Mouse (Mus musculus): ENCODE results near the gene Lrrc20. TPM values are rescaled to one million over a fixed set of nuclear protein-coding genes. Genes with fewer than 3 reads are reported as not detected.

The Lrrc20 gene
- polyA plus RNA-seq, 1 experiment from 2014 or later: 12.0 TPM

GRCm38 (mm10) chr10:61479927-61480326, 4.3 kb downstream of the Lrrc20 start:
- 84% methylated on average over 4 of the region's 4 CpGs for whole genome bisulfite sequencing
- peaks cover 6% of the 10 kb centered on the region; the same call in 1 of the 2 replicates for H3K4me1 ChIP-seq (replicated peaks; ENCODE audit: control insufficient read depth, insufficient read depth, low read length)

GRCm38 (mm10) chr10:61480488-61480887, 4.9 kb downstream of the Lrrc20 start:
- no peaks in the 10 kb centered on the region for H3K36me3 ChIP-seq (ENCODE audit: control insufficient read depth, insufficient read depth, low read length)
- no peak overlapping the region for H3K4me2 ChIP-seq
- ATAC-seq (replicated peaks; ENCODE audit: low FRiP score) (no peak), DNase-seq (ENCODE audit: low spot score) (no peak)
- no peak overlapping the region for H3K4me3 ChIP-seq (ENCODE audit: low read depth, low read length)
- H3K27me3 ChIP-seq (replicated peaks; ENCODE audit: control insufficient read depth, insufficient read depth, low read length): no peaks in the 10 kb centered on the region
- WGBS: 53% methylated on average over 1 of the region's 1 CpGs
- no peak overlapping the region for H3K27ac ChIP-seq (ENCODE audit: low read depth, low read length)
- no peaks in the 10 kb centered on the region for H3K9me3 ChIP-seq (ENCODE audit: control insufficient read depth, low read length)
- H3K9ac ChIP-seq (ENCODE audit: low read depth, low read length): no peak overlapping the region
- peaks cover 3% of the 10 kb centered on the region; the same call in 1 of the 2 replicates for H3K4me1 ChIP-seq (replicated peaks; ENCODE audit: control insufficient read depth, insufficient read depth, low read length)

More at GRCm38 (mm10) chr10:61479927-61480326, 4.3 kb downstream of the Lrrc20 start:
- Histone ChIP-seq H3K9me3 (ENCODE audit: control insufficient read depth, low read length) (no peaks in the 10 kb centered on the region), H3K4me3 (ENCODE audit: low read depth, low read length) (no peak overlapping the region), H3K36me3 (ENCODE audit: control insufficient read depth, insufficient read depth, low read length) (no peaks in the 10 kb centered on the region), H3K27ac (ENCODE audit: low read depth, low read length) (no peak overlapping the region), H3K9ac (ENCODE audit: low read depth, low read length) (no peak overlapping the region), H3K27me3 (replicated peaks; ENCODE audit: control insufficient read depth, insufficient read depth, low read length) (no peaks in the 10 kb centered on the region), H3K4me2 (no peak overlapping the region)
- ATAC-seq (replicated peaks; ENCODE audit: low FRiP score) (no peak), DNase-seq (ENCODE audit: low spot score) (no peak)

GRCm38 (mm10) chr10:61482771-61483170, 7.2 kb downstream of the Lrrc20 start:
- WGBS: 88% methylated on average over 7 of the region's 7 CpGs
- no peak for ATAC-seq (replicated peaks; ENCODE audit: low FRiP score)

GRCm38 (mm10) chr10:61484801-61485200, 9.2 kb downstream of the Lrrc20 start:
- Histone ChIP-seq H3K36me3 (ENCODE audit: control insufficient read depth, insufficient read depth, low read length) (no peaks in the 10 kb centered on the region), H3K9me3 (ENCODE audit: control insufficient read depth, low read length) (no peaks in the 10 kb centered on the region), H3K4me3 (ENCODE audit: low read depth, low read length) (no peak overlapping the region), H3K27me3 (replicated peaks; ENCODE audit: control insufficient read depth, insufficient read depth, low read length) (no peaks in the 10 kb centered on the region), H3K27ac (ENCODE audit: low read depth, low read length) (no peak overlapping the region; the same call in 1 of the 2 replicates), H3K4me2 (no peak overlapping the region), H3K9ac (ENCODE audit: low read depth, low read length) (no peak overlapping the region), H3K4me1 (replicated peaks; ENCODE audit: control insufficient read depth, insufficient read depth, low read length) (peaks cover 2% of the 10 kb centered on the region; the same call in 1 of the 2 replicates)
- DNase-seq (ENCODE audit: low spot score): no peak
- 73% methylated on average over 11 of the region's 11 CpGs for WGBS
- ATAC-seq (replicated peaks; ENCODE audit: low FRiP score): no peak

More at GRCm38 (mm10) chr10:61482771-61483170, 7.2 kb downstream of the Lrrc20 start:
- no peak for DNase-seq (ENCODE audit: low spot score)
- Histone ChIP-seq H3K27ac (ENCODE audit: low read depth, low read length) (no peak overlapping the region), H3K4me1 (replicated peaks; ENCODE audit: control insufficient read depth, insufficient read depth, low read length) (peaks cover 2% of the 10 kb centered on the region; the same call in 1 of the 2 replicates), H3K9ac (ENCODE audit: low read depth, low read length) (no peak overlapping the region), H3K4me2 (no peak overlapping the region), H3K27me3 (replicated peaks; ENCODE audit: control insufficient read depth, insufficient read depth, low read length) (no peaks in the 10 kb centered on the region), H3K36me3 (ENCODE audit: control insufficient read depth, insufficient read depth, low read length) (no peaks in the 10 kb centered on the region), H3K9me3 (ENCODE audit: control insufficient read depth, low read length) (no peaks in the 10 kb centered on the region), H3K4me3 (ENCODE audit: low read depth, low read length) (no peak overlapping the region)

- H3K27me3 ChIP-seq (replicated peaks; ENCODE audit: control insufficient read depth, insufficient read depth, low read length): no peaks in the 10 kb centered on the region
Observed at GRCm38 (mm10) chr10:61486551-61487339, 11.1 kb downstream of the Lrrc20 start.

GRCm38 (mm10) chr10:61488522-61489110, 13.0 kb downstream of the Lrrc20 start:
- no peak for ATAC-seq (replicated peaks; ENCODE audit: low FRiP score)
- H3K4me1 ChIP-seq (replicated peaks; ENCODE audit: control insufficient read depth, insufficient read depth, low read length): peaks cover 9% of the 10 kb centered on the region

More at GRCm38 (mm10) chr10:61486551-61487339, 11.1 kb downstream of the Lrrc20 start:
- Histone ChIP-seq H3K9me3 (ENCODE audit: control insufficient read depth, low read length) (no peaks in the 10 kb centered on the region), H3K4me1 (replicated peaks; ENCODE audit: control insufficient read depth, insufficient read depth, low read length) (peaks cover 5% of the 10 kb centered on the region), H3K27ac (ENCODE audit: low read depth, low read length) (no peak overlapping the region; the same call in 1 of the 2 replicates), H3K4me3 (ENCODE audit: low read depth, low read length) (no peak overlapping the region), H3K36me3 (ENCODE audit: control insufficient read depth, insufficient read depth, low read length) (no peaks in the 10 kb centered on the region), H3K9ac (ENCODE audit: low read depth, low read length) (no peak overlapping the region), H3K4me2 (no peak overlapping the region)
- no peak for DNase-seq (ENCODE audit: low spot score)
- 83% methylated on average over 8 of the region's 8 CpGs for WGBS
- ATAC-seq (replicated peaks; ENCODE audit: low FRiP score): no peak

GRCm38 (mm10) chr10:61491573-61491972, 16.0 kb downstream of the Lrrc20 start:
- Histone ChIP-seq H3K27me3 (replicated peaks; ENCODE audit: control insufficient read depth, insufficient read depth, low read length) (no peaks in the 10 kb centered on the region), H3K4me1 (replicated peaks; ENCODE audit: control insufficient read depth, insufficient read depth, low read length) (peaks cover 11% of the 10 kb centered on the region), H3K36me3 (ENCODE audit: control insufficient read depth, insufficient read depth, low read length) (no peaks in the 10 kb centered on the region), H3K4me3 (ENCODE audit: low read depth, low read length) (peak overlapping the region; percentile 18; the same call in 1 of the 2 replicates), H3K9me3 (ENCODE audit: control insufficient read depth, low read length) (no peaks in the 10 kb centered on the region), H3K27ac (ENCODE audit: low read depth, low read length) (peak overlapping the region; percentile 94), H3K4me2 (peak overlapping the region; percentile 68), H3K9ac (ENCODE audit: low read depth, low read length) (peak overlapping the region; percentile 42)
- WGBS: 25% methylated on average over 8 of the region's 8 CpGs
- ATAC-seq (replicated peaks; ENCODE audit: low FRiP score) (peak; percentile 92), DNase-seq (ENCODE audit: low spot score) (no peak)

More at GRCm38 (mm10) chr10:61488522-61489110, 13.0 kb downstream of the Lrrc20 start:
- H3K9me3 ChIP-seq (ENCODE audit: control insufficient read depth, low read length): no peaks in the 10 kb centered on the region
- no peak overlapping the region for H3K4me3 ChIP-seq (ENCODE audit: low read depth, low read length)
- H3K27ac ChIP-seq (ENCODE audit: low read depth, low read length): no peak overlapping the region
- H3K9ac ChIP-seq (ENCODE audit: low read depth, low read length): no peak overlapping the region
- H3K27me3 ChIP-seq (replicated peaks; ENCODE audit: control insufficient read depth, insufficient read depth, low read length): no peaks in the 10 kb centered on the region
- 81% methylated on average over 6 of the region's 6 CpGs for WGBS
- no peak overlapping the region for H3K4me2 ChIP-seq
- DNase-seq (ENCODE audit: low spot score): no peak
- H3K36me3 ChIP-seq (ENCODE audit: control insufficient read depth, insufficient read depth, low read length): no peaks in the 10 kb centered on the region

GRCm38 (mm10) chr10:61492040-61492439, 16.4 kb downstream of the Lrrc20 start:
- no peaks in the 10 kb centered on the region for H3K36me3 ChIP-seq (ENCODE audit: control insufficient read depth, insufficient read depth, low read length)
- H3K9ac ChIP-seq (ENCODE audit: low read depth, low read length): peak overlapping the region; percentile 42
- DNase-seq (ENCODE audit: low spot score) (peak; percentile 82), ATAC-seq (replicated peaks; ENCODE audit: low FRiP score) (peak; percentile 80)
- H3K4me2 ChIP-seq: peak overlapping the region; percentile 68
- H3K27me3 ChIP-seq (replicated peaks; ENCODE audit: control insufficient read depth, insufficient read depth, low read length): no peaks in the 10 kb centered on the region
- 5% methylated on average over 11 of the region's 11 CpGs for WGBS
- peaks cover 11% of the 10 kb centered on the region for H3K4me1 ChIP-seq (replicated peaks; ENCODE audit: control insufficient read depth, insufficient read depth, low read length)
- peak overlapping the region; percentile 94 for H3K27ac ChIP-seq (ENCODE audit: low read depth, low read length)
- no peaks in the 10 kb centered on the region for H3K9me3 ChIP-seq (ENCODE audit: control insufficient read depth, low read length)
- peak overlapping the region; percentile 18; the same call in 1 of the 2 replicates for H3K4me3 ChIP-seq (ENCODE audit: low read depth, low read length)
